Mouse (Mus musculus): ENCODE data around the gene Vangl2.

- TF ChIP-seq CTCF (IDR thresholded peaks at IDR 0.05; ENCODE audit: extremely low read depth, insufficient read length, insufficient replicate concordance, low read depth, low read length) = no peak
- no peak for TF ChIP-seq POLR2A (IDR thresholded peaks at IDR 0.05; ENCODE audit: low read depth, low read length)
These were observed 25.5 kb upstream of the Vangl2 start for GRCm38 (mm10) chr1:172053541-172054440.

Data from small intestine, adult 2 months (tissue).